21 mouse cellular contexts compared by ENCODE assay signal in genomic region chr15:26968392-26969025, GRCm38 (mm10).
DNase-seq lines count a peak whose midpoint lies in the region; ATAC-seq and TF ChIP-seq lines count a peak whose summit lies in the region.
"Had no signal": no experiment of that assay in that cellular context is flagged by ENCODE, and none has a peak within 500 bp of the region (broad histone marks: within the 10 kb centered on the region; RNA-seq: fewer than 3 reads in every experiment).

No protein-coding gene starts in this region.

- no peaks in the 10 kb centered on the region for H3K4me1 ChIP-seq in forebrain, embryonic 16.5 days (replicated peaks; ENCODE audit: control insufficient read depth, insufficient read depth, low read length)
- H3K4me1 ChIP-seq in forebrain, postnatal 0 days (ENCODE audit: insufficient read depth): no peaks in the 10 kb centered on the region
- no peaks in the 10 kb centered on the region for H3K4me1 ChIP-seq in hindbrain, embryonic 16.5 days (ENCODE audit: control insufficient read depth, insufficient read depth, low read depth, low read length)
- peaks cover 3% of the 10 kb centered on the region; the same call in 1 of the 2 replicates for H3K4me1 ChIP-seq in midbrain, embryonic 16.5 days (ENCODE audit: control insufficient read depth, insufficient read depth, low read length)
- H3K4me1 ChIP-seq: embryonic facial prominence, embryonic 12.5 days; heart, embryonic 12.5 days; kidney, embryonic 15.5 days; megakaryocyte, embryonic 14.5 days had no signal

- H3K27me3 ChIP-seq in forebrain, embryonic 16.5 days (replicated peaks; ENCODE audit: control insufficient read depth, insufficient read depth, low read length): no peaks in the 10 kb centered on the region
- no peaks in the 10 kb centered on the region for H3K27me3 ChIP-seq in forebrain, postnatal 0 days (ENCODE audit: insufficient read depth, low read length)
- H3K27me3 ChIP-seq in hindbrain, embryonic 16.5 days (replicated peaks; ENCODE audit: control insufficient read depth, insufficient read depth, low read length): no peaks in the 10 kb centered on the region
- no peaks in the 10 kb centered on the region for H3K27me3 ChIP-seq in midbrain, embryonic 16.5 days (ENCODE audit: control insufficient read depth, insufficient read depth, low read depth, low read length)
- H3K27me3 ChIP-seq: CH12.LX; embryonic facial prominence, embryonic 12.5 days; heart, embryonic 12.5 days; kidney, embryonic 15.5 days; megakaryocyte, embryonic 14.5 days had no signal

- 0 out of 2 replicates have a peak, but pooled peaks have one; percentile 61 for ATAC-seq in forebrain, embryonic 16.5 days
- ATAC-seq in forebrain, postnatal 0 days: no peak
- ATAC-seq in hindbrain, embryonic 16.5 days: peak; percentile 74; the same call in 1 of the 2 replicates
- 0 out of 2 replicates have a peak, but pooled peaks have one; percentile 67 for ATAC-seq in midbrain, embryonic 16.5 days

- WGBS in forebrain, embryonic 16.5 days: 64% methylated on average over 5 of the region's 5 CpGs
- WGBS in forebrain, postnatal 0 days: 44% methylated on average over 5 of the region's 5 CpGs
- WGBS in hindbrain, embryonic 16.5 days: 41% methylated on average over 5 of the region's 5 CpGs
- WGBS in midbrain, embryonic 16.5 days: 48% methylated on average over 5 of the region's 5 CpGs

- no peak for DNase-seq in forebrain, postnatal 0 days
- DNase-seq in embryo, embryonic 10.5 days (ENCODE audit: low spot score): peak; percentile 33
- no peak for DNase-seq in kidney, postnatal 36 days
- no peak for DNase-seq in kidney, adult 8-10 months
- DNase-seq: adrenal gland, postnatal 25 days; cerebellum, adult 18-20 months; cerebellum, postnatal 36 days; gastrocnemius, adult 2 months; heart, postnatal 14 days; lung, adult 2 months; right cerebral cortex, postnatal 4 days had no signal

- H3K9me3 ChIP-seq in forebrain, embryonic 16.5 days (ENCODE audit: control insufficient read depth, low read length): no peaks in the 10 kb centered on the region
- H3K9me3 ChIP-seq in forebrain, postnatal 0 days (ENCODE audit: low read length): no peaks in the 10 kb centered on the region
- no peaks in the 10 kb centered on the region for H3K9me3 ChIP-seq in hindbrain, embryonic 16.5 days (ENCODE audit: control insufficient read depth, low read length)
- no peaks in the 10 kb centered on the region for H3K9me3 ChIP-seq in midbrain, embryonic 16.5 days (replicated peaks; ENCODE audit: control insufficient read depth, low read length, poor library complexity, severe bottlenecking)
- H3K9me3 ChIP-seq: embryonic facial prominence, embryonic 12.5 days; heart, embryonic 12.5 days; kidney, embryonic 15.5 days; megakaryocyte, embryonic 14.5 days had no signal

- no peak overlapping the region for H3K4me2 ChIP-seq in forebrain, embryonic 16.5 days (ENCODE audit: low read length)
- H3K4me2 ChIP-seq in forebrain, postnatal 0 days (ENCODE audit: low read depth): no peak overlapping the region
- H3K4me2 ChIP-seq in hindbrain, embryonic 16.5 days (ENCODE audit: low read length): no peak overlapping the region
- H3K4me2 ChIP-seq in midbrain, embryonic 16.5 days (ENCODE audit: low read length): no peak overlapping the region
- H3K4me2 ChIP-seq: embryonic facial prominence, embryonic 12.5 days; heart, embryonic 12.5 days; kidney, embryonic 15.5 days; liver, embryonic 11.5 days had no signal

- no peak for TF ChIP-seq CTCF in forebrain, postnatal 0 days (IDR thresholded peaks at IDR 0.05; ENCODE audit: low read depth)

- H3K4me3 ChIP-seq in forebrain, embryonic 16.5 days (replicated peaks; ENCODE audit: low read length): no peak overlapping the region
- no peak overlapping the region for H3K4me3 ChIP-seq in forebrain, postnatal 0 days (ENCODE audit: low read depth, low read length)
- H3K4me3 ChIP-seq in hindbrain, embryonic 16.5 days (ENCODE audit: low read length): no peak overlapping the region
- H3K4me3 ChIP-seq in midbrain, embryonic 16.5 days (ENCODE audit: low read depth, low read length): no peak overlapping the region
- H3K4me3 ChIP-seq: embryonic facial prominence, embryonic 12.5 days; erythroblast, embryonic 14.5 days; gastrocnemius, adult 2 months; heart, embryonic 12.5 days; kidney, embryonic 15.5 days; megakaryocyte, embryonic 14.5 days had no signal

- no peak overlapping the region for H3K27ac ChIP-seq in forebrain, embryonic 16.5 days (ENCODE audit: low read length)
- no peak overlapping the region for H3K27ac ChIP-seq in forebrain, postnatal 0 days (ENCODE audit: low read depth, low read length)
- no peak overlapping the region for H3K27ac ChIP-seq in hindbrain, embryonic 16.5 days (ENCODE audit: low read depth, low read length)
- H3K27ac ChIP-seq in midbrain, embryonic 16.5 days (ENCODE audit: low read length): no peak overlapping the region
- H3K27ac ChIP-seq: embryonic facial prominence, embryonic 12.5 days; gastrocnemius, adult 2 months; kidney, embryonic 15.5 days had no signal

- H3K36me3 ChIP-seq in forebrain, embryonic 16.5 days (ENCODE audit: control insufficient read depth, insufficient read depth): no peaks in the 10 kb centered on the region
- no peaks in the 10 kb centered on the region for H3K36me3 ChIP-seq in forebrain, postnatal 0 days (ENCODE audit: insufficient read depth)
- no peaks in the 10 kb centered on the region for H3K36me3 ChIP-seq in hindbrain, embryonic 16.5 days (ENCODE audit: control insufficient read depth, insufficient read depth, low read length)
- no peaks in the 10 kb centered on the region for H3K36me3 ChIP-seq in midbrain, embryonic 16.5 days (ENCODE audit: control insufficient read depth, insufficient read depth, low read length)
- H3K36me3 ChIP-seq: embryonic facial prominence, embryonic 12.5 days; heart, embryonic 12.5 days; kidney, embryonic 15.5 days had no signal

- H3K9ac ChIP-seq in forebrain, embryonic 16.5 days (replicated peaks; ENCODE audit: low read depth, low read length): no peak overlapping the region
- no peak overlapping the region for H3K9ac ChIP-seq in forebrain, postnatal 0 days
- no peak overlapping the region for H3K9ac ChIP-seq in hindbrain, embryonic 16.5 days (ENCODE audit: low read depth, low read length)
- H3K9ac ChIP-seq in midbrain, embryonic 16.5 days (ENCODE audit: low read depth, low read length): no peak overlapping the region
- H3K9ac ChIP-seq: embryonic facial prominence, embryonic 12.5 days; heart, embryonic 12.5 days; kidney, embryonic 15.5 days had no signal
